Mouse (Mus musculus): ENCODE measurements around the gene Tomm40l. TPM values are rescaled to one million over a fixed set of nuclear protein-coding genes. Genes with fewer than 3 reads are reported as not detected.

Tomm40l gene
- polyA plus RNA-seq, 1 experiment from 2014 or later, result 16.5 TPM

DNA sequence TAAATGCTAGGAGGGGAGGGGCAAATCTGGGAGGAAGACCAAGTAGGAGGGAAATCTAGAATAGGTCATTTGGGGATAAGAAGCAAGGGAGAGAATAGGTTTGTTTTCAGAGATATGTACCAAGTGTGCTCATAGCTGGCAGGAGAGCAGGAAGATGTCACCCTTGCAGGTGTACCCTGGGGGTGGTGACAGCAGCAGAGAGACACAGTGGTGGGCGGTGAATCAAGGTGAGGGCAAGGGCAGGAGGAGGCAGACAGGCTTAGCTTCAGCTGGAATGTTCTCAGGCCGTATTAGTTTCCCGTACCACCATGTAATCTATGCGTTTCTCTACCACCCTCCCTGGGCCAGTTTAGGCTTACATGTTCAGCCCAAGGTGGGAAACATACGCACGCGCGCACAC lies 49.5 kb downstream of the Tomm40l start:
- Histone ChIP-seq H3K9ac (ENCODE audit: low read depth, low read length) (no peak overlapping the region), H3K4me2 (replicated peaks; ENCODE audit: low read depth) (no peak overlapping the region), H3K27ac (ENCODE audit: low read depth, low read length) (no peak overlapping the region), H3K9me3 (ENCODE audit: control insufficient read depth) (no peaks in the 10 kb centered on the region), H3K36me3 (ENCODE audit: control insufficient read depth, insufficient read depth) (no peaks in the 10 kb centered on the region), H3K4me3 (ENCODE audit: low read depth, low read length) (no peak overlapping the region), H3K4me1 (replicated peaks; ENCODE audit: control insufficient read depth, insufficient read depth, low read length) (peaks cover 3% of the 10 kb centered on the region; the same call in 1 of the 2 replicates), H3K27me3 (replicated peaks; ENCODE audit: control insufficient read depth, insufficient read depth, low read length) (no peaks in the 10 kb centered on the region)
- no peak for ATAC-seq
- TF ChIP-seq CTCF (IDR thresholded peaks at IDR 0.05; ENCODE audit: low read depth), result no peak
- WGBS, result 96% methylated on average over 8 of the region's 8 CpGs

DNA sequence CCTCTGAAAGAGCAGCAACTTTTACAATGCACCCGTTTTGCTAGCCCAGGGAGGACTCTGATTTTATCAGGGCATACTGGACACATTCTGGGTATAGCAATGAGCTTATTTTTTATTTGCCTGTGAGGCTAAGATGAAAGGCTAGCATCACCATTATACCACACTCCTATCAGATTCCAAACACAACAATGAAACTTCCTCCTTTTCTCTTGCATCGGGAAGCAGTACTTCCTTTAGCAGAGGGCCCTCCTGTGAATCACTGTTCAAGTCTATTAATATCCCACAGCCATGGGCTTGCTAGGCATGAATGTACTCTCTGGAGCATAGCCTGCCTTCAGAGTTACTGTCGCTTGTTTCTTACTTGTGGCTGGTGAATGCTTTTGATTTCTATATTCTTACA lies 51.2 kb downstream of the Tomm40l start:
- Histone ChIP-seq H3K36me3 (ENCODE audit: control insufficient read depth, insufficient read depth) (no peaks in the 10 kb centered on the region), H3K9ac (ENCODE audit: low read depth, low read length) (no peak overlapping the region), H3K4me3 (ENCODE audit: low read depth, low read length) (no peak overlapping the region), H3K4me2 (replicated peaks; ENCODE audit: low read depth) (no peak overlapping the region), H3K27ac (ENCODE audit: low read depth, low read length) (no peak overlapping the region), H3K27me3 (replicated peaks; ENCODE audit: control insufficient read depth, insufficient read depth, low read length) (no peaks in the 10 kb centered on the region), H3K9me3 (ENCODE audit: control insufficient read depth) (no peaks in the 10 kb centered on the region), H3K4me1 (replicated peaks; ENCODE audit: control insufficient read depth, insufficient read depth, low read length) (peaks cover 3% of the 10 kb centered on the region; the same call in 1 of the 2 replicates)
- 38% methylated on average over 3 of the region's 3 CpGs for WGBS
- TF ChIP-seq CTCF (IDR thresholded peaks at IDR 0.05; ENCODE audit: low read depth), result no peak
- ATAC-seq, result peak; percentile 31; the same call in 1 of the 2 replicates

DNA sequence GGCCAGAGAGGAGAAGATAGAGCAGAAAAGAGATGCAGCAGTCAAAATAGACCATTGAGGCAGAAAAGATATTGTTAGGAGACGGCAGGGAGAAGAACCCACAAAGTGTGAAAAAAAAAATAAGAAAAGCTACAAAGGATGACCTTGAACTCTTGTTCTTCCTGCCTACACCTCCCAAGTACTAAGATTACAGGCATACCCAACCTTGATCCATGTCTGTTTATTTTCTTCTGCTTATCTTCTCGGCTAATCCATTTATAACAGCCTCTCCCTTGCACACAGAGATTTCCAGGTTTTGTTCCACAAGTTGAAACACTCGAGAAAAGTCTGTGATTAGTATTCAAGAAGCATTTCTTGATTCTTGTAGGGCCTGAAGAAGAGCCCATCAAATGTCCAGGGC lies 52.4 kb downstream of the Tomm40l start:
- Histone ChIP-seq H3K4me2 (replicated peaks; ENCODE audit: low read depth) (no peak overlapping the region), H3K4me3 (ENCODE audit: low read depth, low read length) (no peak overlapping the region), H3K9ac (ENCODE audit: low read depth, low read length) (no peak overlapping the region), H3K36me3 (ENCODE audit: control insufficient read depth, insufficient read depth) (no peaks in the 10 kb centered on the region), H3K27me3 (replicated peaks; ENCODE audit: control insufficient read depth, insufficient read depth, low read length) (no peaks in the 10 kb centered on the region), H3K27ac (ENCODE audit: low read depth, low read length) (no peak overlapping the region), H3K4me1 (replicated peaks; ENCODE audit: control insufficient read depth, insufficient read depth, low read length) (peaks cover 3% of the 10 kb centered on the region; the same call in 1 of the 2 replicates), H3K9me3 (ENCODE audit: control insufficient read depth) (no peaks in the 10 kb centered on the region)
- 16% methylated on average over 3 of the region's 3 CpGs for WGBS
- ATAC-seq, result no peak
- TF ChIP-seq CTCF (IDR thresholded peaks at IDR 0.05; ENCODE audit: low read depth), result no peak

DNA sequence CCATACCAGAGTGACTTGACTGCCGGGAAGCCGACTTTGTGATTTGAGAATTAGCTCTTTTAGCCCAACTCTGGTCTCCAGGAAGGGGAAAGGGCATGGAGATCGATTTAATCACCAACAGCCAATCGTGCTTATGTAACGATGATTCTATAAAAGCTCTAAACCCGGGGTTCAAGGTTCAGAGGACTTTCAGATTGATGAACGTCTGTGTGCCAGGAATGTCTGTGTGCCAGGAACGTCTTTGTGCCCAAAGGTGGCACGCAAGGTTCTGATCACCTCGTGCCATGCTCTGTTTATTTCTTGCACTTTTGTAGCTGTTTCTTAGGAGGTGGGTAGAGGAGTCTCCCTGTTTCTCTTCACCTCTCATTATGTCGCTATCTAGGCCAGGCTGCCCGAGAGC lies 53.4 kb downstream of the Tomm40l start:
- no peak overlapping the region for H3K9ac ChIP-seq (ENCODE audit: low read depth, low read length)
- H3K36me3 ChIP-seq (ENCODE audit: control insufficient read depth, insufficient read depth), result no peaks in the 10 kb centered on the region
- H3K9me3 ChIP-seq (ENCODE audit: control insufficient read depth), result no peaks in the 10 kb centered on the region
- no peaks in the 10 kb centered on the region for H3K27me3 ChIP-seq (replicated peaks; ENCODE audit: control insufficient read depth, insufficient read depth, low read length)
- H3K4me2 ChIP-seq (replicated peaks; ENCODE audit: low read depth), result no peak overlapping the region
- H3K27ac ChIP-seq (ENCODE audit: low read depth, low read length), result no peak overlapping the region
- no peak for TF ChIP-seq CTCF (IDR thresholded peaks at IDR 0.05; ENCODE audit: low read depth)
- peaks cover 3% of the 10 kb centered on the region; the same call in 1 of the 2 replicates for H3K4me1 ChIP-seq (replicated peaks; ENCODE audit: control insufficient read depth, insufficient read depth, low read length)
- H3K4me3 ChIP-seq (ENCODE audit: low read depth, low read length), result no peak overlapping the region
- ATAC-seq, result no peak
- WGBS, result 77% methylated on average over 12 of the region's 12 CpGs

Other genes with a start within 250 kb of the Tomm40l start
- gene Fcgr2b, start 246.0 kb downstream of the Tomm40l start, polyA plus RNA-seq (2015; fragmentation: Nextera tagmentation; extraction: Ambion mirVana), result 1.8 and 3.1 TPM in 2 replicates
- gene Fcgr4, start 203.6 kb downstream of the Tomm40l start, polyA plus RNA-seq (2015; fragmentation: Nextera tagmentation; extraction: Ambion mirVana), result 2.7 and 3.7 TPM in 2 replicates
- gene Fcgr3, start 157.6 kb downstream of the Tomm40l start, polyA plus RNA-seq (2015; fragmentation: Nextera tagmentation; extraction: Ambion mirVana), result 13.9 and 15.8 TPM in 2 replicates
- 1.9 and 2.9 TPM in 2 replicates for gene Cfap126, start 108.6 kb downstream of the Tomm40l start, polyA plus RNA-seq (2015; fragmentation: Nextera tagmentation; extraction: Ambion mirVana)
- gene Sdhc, start 71.9 kb downstream of the Tomm40l start, polyA plus RNA-seq (2015; fragmentation: Nextera tagmentation; extraction: Ambion mirVana), result 439 and 453 TPM in 2 replicates
- 0.80 and 1.1 TPM in 2 replicates for gene Mpz, start 71.8 kb downstream of the Tomm40l start, polyA plus RNA-seq (2015; fragmentation: Nextera tagmentation; extraction: Ambion mirVana)
- gene Pcp4l1, start 26.2 kb downstream of the Tomm40l start, polyA plus RNA-seq (2015; fragmentation: Nextera tagmentation; extraction: Ambion mirVana), result 29.1 and 29.9 TPM in 2 replicates
- gene Nr1i3, start 8.5 kb downstream of the Tomm40l start, polyA plus RNA-seq (2015; fragmentation: Nextera tagmentation; extraction: Ambion mirVana), result 30.9 and 38.9 TPM in 2 replicates
- 9.2 and 14.1 TPM in 2 replicates for gene Apoa2, start 2.5 kb upstream of the Tomm40l start, polyA plus RNA-seq (2015; fragmentation: Nextera tagmentation; extraction: Ambion mirVana)
- gene Fcer1g, start 11.9 kb upstream of the Tomm40l start, polyA plus RNA-seq (2015; fragmentation: Nextera tagmentation; extraction: Ambion mirVana), result 47.7 and 54.0 TPM in 2 replicates
- 2.0 and 2.8 TPM in 2 replicates for gene Adamts4, start 27.9 kb upstream of the Tomm40l start, polyA plus RNA-seq (2015; fragmentation: Nextera tagmentation; extraction: Ambion mirVana)
- 249 and 255 TPM in 2 replicates for gene Ndufs2, start 28.9 kb upstream of the Tomm40l start, polyA plus RNA-seq (2015; fragmentation: Nextera tagmentation; extraction: Ambion mirVana)
- gene B4galt3, start 47.8 kb upstream of the Tomm40l start, polyA plus RNA-seq (2015; fragmentation: Nextera tagmentation; extraction: Ambion mirVana), result 27.0 and 27.4 TPM in 2 replicates
- gene Ppox, start 58.7 kb upstream of the Tomm40l start, polyA plus RNA-seq (2015; fragmentation: Nextera tagmentation; extraction: Ambion mirVana), result 11.4 and 12.8 TPM in 2 replicates
- 20.4 and 21.7 TPM in 2 replicates for gene Usp21, start 65.5 kb upstream of the Tomm40l start, polyA plus RNA-seq (2015; fragmentation: Nextera tagmentation; extraction: Ambion mirVana)
- 117 TPM in 2 replicates for gene Ufc1, start 72.5 kb upstream of the Tomm40l start, polyA plus RNA-seq (2015; fragmentation: Nextera tagmentation; extraction: Ambion mirVana)
- gene Dedd, start 106.6 kb upstream of the Tomm40l start, polyA plus RNA-seq (2015; fragmentation: Nextera tagmentation; extraction: Ambion mirVana), result 28.1 and 29.9 TPM in 2 replicates
- 60.1 and 66.5 TPM in 2 replicates for gene Nit1, start 123.1 kb upstream of the Tomm40l start, polyA plus RNA-seq (2015; fragmentation: Nextera tagmentation; extraction: Ambion mirVana)
- 69.5 and 73.1 TPM in 2 replicates for gene Pfdn2, start 123.2 kb upstream of the Tomm40l start, polyA plus RNA-seq (2015; fragmentation: Nextera tagmentation; extraction: Ambion mirVana)
- 0.48 and 0.82 TPM in 2 replicates for gene Klhdc9, start 138.3 kb upstream of the Tomm40l start, polyA plus RNA-seq (2015; fragmentation: Nextera tagmentation; extraction: Ambion mirVana)
- 0.38 and 0.48 TPM in 2 replicates for gene Nectin4, start 147.6 kb upstream of the Tomm40l start, polyA plus RNA-seq (2015; fragmentation: Nextera tagmentation; extraction: Ambion mirVana)
- 1.3 TPM in 2 replicates for gene Arhgap30, start 166.4 kb upstream of the Tomm40l start, polyA plus RNA-seq (2015; fragmentation: Nextera tagmentation; extraction: Ambion mirVana)
- gene Usf1, start 188.8 kb upstream of the Tomm40l start, polyA plus RNA-seq (2015; fragmentation: Nextera tagmentation; extraction: Ambion mirVana), result 35.1 and 36.5 TPM in 2 replicates
- gene Tstd1, start 196.4 kb upstream of the Tomm40l start, polyA plus RNA-seq (2015; fragmentation: Nextera tagmentation; extraction: Ambion mirVana), result 1.7 and 2.8 TPM in 2 replicates
- 72.5 and 83.1 TPM in 2 replicates for gene F11r, start 215.0 kb upstream of the Tomm40l start, polyA plus RNA-seq (2015; fragmentation: Nextera tagmentation; extraction: Ambion mirVana)